In the genomic region with DNA sequence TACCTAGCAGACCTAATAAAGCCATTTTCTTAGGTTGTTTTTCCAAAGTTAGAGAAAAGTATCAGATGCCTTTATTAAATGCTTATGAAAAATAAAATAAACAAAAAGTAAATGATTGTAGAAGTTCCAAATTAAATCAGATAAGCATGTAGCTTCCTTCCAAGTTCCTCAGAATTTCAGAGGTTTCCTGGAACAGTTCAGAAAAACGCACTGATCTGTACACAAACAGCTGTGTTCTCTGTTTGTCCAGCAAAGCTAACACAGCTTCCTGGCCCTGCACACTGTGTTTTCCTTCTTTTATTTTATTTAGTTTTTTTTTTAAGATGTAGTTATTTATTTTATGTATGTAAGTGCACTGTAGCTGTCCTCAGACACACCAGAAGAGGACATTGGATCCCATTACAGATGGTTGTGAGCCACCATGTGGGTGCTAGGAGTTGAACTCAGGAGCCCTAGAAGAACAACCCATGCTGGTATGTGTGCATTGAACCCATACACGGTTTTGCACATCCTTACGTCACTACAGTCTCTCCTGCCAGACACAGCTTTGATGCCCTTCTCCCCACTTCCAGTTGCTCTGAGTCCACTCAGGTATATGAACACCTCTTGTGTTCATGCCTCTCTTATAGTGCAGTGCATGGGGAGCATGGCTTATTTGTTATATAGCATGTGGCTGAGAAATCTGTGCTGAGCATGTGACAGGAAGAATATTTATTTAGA, we compare ENCODE assay signal across 40 mouse cellular contexts. TPM values are rescaled to one million over a fixed set of nuclear protein-coding genes. Genes with fewer than 3 reads are reported as not detected.
"Had no signal": no experiment of that assay in that cellular context is flagged by ENCODE, and none has a peak within 500 bp of the region (broad histone marks: within the 10 kb centered on the region; RNA-seq: fewer than 3 reads in every experiment).

No protein-coding gene starts in this region.

- ATAC-seq: hindbrain, embryonic 16.5 days; hindbrain, postnatal 0 days; inflammation-experienced regulatory T-cells, adult 6 months; intestine, embryonic 15.5 days; intestine, embryonic 16.5 days; intestine, postnatal 0 days had no signal

- H3K27ac ChIP-seq: heart, embryonic 10.5 days; heart, embryonic 13.5 days; heart, embryonic 15.5 days; hindbrain, embryonic 10.5 days; hindbrain, embryonic 12.5 days; hindbrain, embryonic 13.5 days; hindbrain, embryonic 14.5 days; hindbrain, embryonic 15.5 days; hindbrain, postnatal 0 days; intestine, embryonic 15.5 days; kidney, embryonic 15.5 days; kidney, postnatal 0 days; layer of hippocampus, adult 2 months had no signal

- DNase-seq: heart, postnatal 10 days; heart, postnatal 14 days; heart, postnatal 36 days; heart, postnatal 4 days; kidney, adult 11 months; kidney, adult 18-20 months; kidney, adult 2 months; kidney, adult 8-10 months; kidney, adult 9 months; kidney, postnatal 10 days; kidney, postnatal 14 days; kidney, postnatal 25 days; kidney, postnatal 36 days; kidney, postnatal 4 days; layer of hippocampus, adult 9-11 months; layer of hippocampus, postnatal 36 days had no signal

- H3K4me3 ChIP-seq: heart, embryonic 10.5 days; heart, embryonic 12.5 days; heart, embryonic 13.5 days; heart, embryonic 15.5 days; hindbrain, embryonic 10.5 days; hindbrain, embryonic 12.5 days; hindbrain, embryonic 13.5 days; hindbrain, embryonic 15.5 days; intestine, embryonic 15.5 days; kidney, embryonic 15.5 days; layer of hippocampus, adult 2 months had no signal

- H3K9me3 ChIP-seq: heart, embryonic 10.5 days; heart, embryonic 12.5 days; heart, embryonic 13.5 days; heart, embryonic 15.5 days; hindbrain, embryonic 10.5 days; hindbrain, embryonic 12.5 days; hindbrain, embryonic 13.5 days; hindbrain, embryonic 15.5 days; intestine, embryonic 15.5 days; kidney, embryonic 15.5 days had no signal

- H3K4me1 ChIP-seq: heart, embryonic 15.5 days; hindbrain, embryonic 10.5 days; hindbrain, embryonic 12.5 days; hindbrain, embryonic 13.5 days; hindbrain, embryonic 15.5 days; intestine, embryonic 15.5 days; kidney, embryonic 15.5 days had no signal

- H3K4me2 ChIP-seq: heart, embryonic 11.5 days; heart, embryonic 12.5 days; heart, embryonic 13.5 days; heart, embryonic 15.5 days; hindbrain, embryonic 12.5 days; hindbrain, embryonic 13.5 days; hindbrain, embryonic 14.5 days; hindbrain, embryonic 15.5 days; intestine, embryonic 15.5 days; kidney, embryonic 15.5 days had no signal

- H3K27me3 ChIP-seq: heart, embryonic 12.5 days; heart, embryonic 13.5 days; heart, embryonic 15.5 days; hindbrain, embryonic 12.5 days; hindbrain, embryonic 13.5 days; hindbrain, embryonic 15.5 days; intestine, embryonic 15.5 days; kidney, embryonic 15.5 days had no signal

- H3K9ac ChIP-seq: heart, embryonic 12.5 days; heart, embryonic 13.5 days; heart, embryonic 15.5 days; hindbrain, embryonic 12.5 days; hindbrain, embryonic 13.5 days; hindbrain, embryonic 14.5 days; hindbrain, embryonic 15.5 days; intestine, embryonic 15.5 days; kidney, embryonic 15.5 days had no signal

RNA-seq across cellular contexts. Expression of gene Prr29, which starts 47.5 kb away (rescaled TPM):
- total RNA-seq: hematopoietic stem cell, adult 5-6 weeks; hindbrain, postnatal 0 days; layer of hippocampus, adult 18-20 months; layer of hippocampus, adult 2 months; layer of hippocampus, postnatal 25 days; layer of hippocampus, postnatal 36 days had no signal
- polyA plus RNA-seq: heart, embryonic 12.5 days; hindbrain, embryonic 10.5 days; hindbrain, embryonic 11.5 days; hindbrain, embryonic 12.5 days; hindbrain, embryonic 13.5 days; hindbrain, embryonic 14.5 days; hindbrain, embryonic 15.5 days; hindbrain, embryonic 16.5 days; hindbrain, postnatal 0 days had no signal

RNA-seq across cellular contexts. Expression of gene Scn4a, which starts 59.7 kb away (rescaled TPM):
- total RNA-seq: hematopoietic stem cell, adult 5-6 weeks; layer of hippocampus, adult 2 months; layer of hippocampus, postnatal 14 days; layer of hippocampus, postnatal 36 days had no signal
- polyA plus RNA-seq: hindbrain, embryonic 12.5 days; hindbrain, embryonic 14.5 days; hindbrain, embryonic 15.5 days; hindbrain, embryonic 16.5 days; intestine, embryonic 16.5 days had no signal
